Comparison of ENCODE assay signal across 26 mouse cellular contexts in genomic region chr4:33110845-33111244, GRCm38 (mm10). TPM values are rescaled to one million over a fixed set of nuclear protein-coding genes. Genes with fewer than 3 reads are reported as not detected.
DNase-seq lines count a peak whose midpoint lies in the region; ATAC-seq and TF ChIP-seq lines count a peak whose summit lies in the region.
"Had no signal": no experiment of that assay in that cellular context is flagged by ENCODE, and none has a peak within 500 bp of the region (broad histone marks: within the 10 kb centered on the region; RNA-seq: fewer than 3 reads in every experiment).

No protein-coding gene starts in this region.

- H3K4me3 ChIP-seq in small intestine, adult 2 months (ENCODE audit: low read depth, low read length), result no peak overlapping the region
- no peak overlapping the region for H3K4me3 ChIP-seq in kidney, embryonic 15.5 days (replicated peaks)
- H3K4me3 ChIP-seq in midbrain, embryonic 15.5 days, result no peak overlapping the region
- H3K4me3 ChIP-seq: embryonic facial prominence, embryonic 10.5 days; limb, embryonic 13.5 days; megakaryocyte, embryonic 14.5 days; neural tube, embryonic 12.5 days had no signal

- TF ChIP-seq CTCF in small intestine, adult 2 months (IDR thresholded peaks at IDR 0.05; ENCODE audit: extremely low read depth, insufficient read length, insufficient replicate concordance, low read depth, low read length), result no peak

- no peak for TF ChIP-seq POLR2A in small intestine, adult 2 months (IDR thresholded peaks at IDR 0.05; ENCODE audit: low read depth, low read length)

- no peaks in the 10 kb centered on the region for H3K27me3 ChIP-seq in small intestine, adult 2 months (ENCODE audit: control insufficient read depth, insufficient read depth, low read length)
- H3K27me3 ChIP-seq in kidney, embryonic 15.5 days, result no peaks in the 10 kb centered on the region
- H3K27me3 ChIP-seq in midbrain, embryonic 15.5 days (replicated peaks), result no peaks in the 10 kb centered on the region
- H3K27me3 ChIP-seq: limb, embryonic 13.5 days; neural tube, embryonic 12.5 days had no signal

- peak; percentile 45 for ATAC-seq in granulocyte monocyte progenitor cell, adult 5-6 weeks (replicated peaks; ENCODE audit: poor library complexity, severe bottlenecking)
- ATAC-seq in kidney, embryonic 15.5 days (replicated peaks; ENCODE audit: low FRiP score), result no peak
- ATAC-seq in midbrain, embryonic 15.5 days (replicated peaks), result no peak
- ATAC-seq: intestine, embryonic 16.5 days had no signal

- 77% methylated on average over 7 of the region's 7 CpGs for WGBS in small intestine, adult 2 months
- 84% methylated on average over 7 of the region's 7 CpGs for WGBS in kidney, embryonic 15.5 days
- 88% methylated on average over 7 of the region's 7 CpGs for WGBS in midbrain, embryonic 15.5 days

- peak; percentile 62 to 69 for DNase-seq in B cell, adult 2 months
- DNase-seq in thymus, postnatal 10 days (ENCODE audit: low spot score in 2 of 2), result peak; percentile 14 to 21
- DNase-seq in heart, postnatal 4 days, result no peak
- DNase-seq: adrenal gland, postnatal 25 days; cerebellum, adult 8-10 months; heart, postnatal 14 days; right cerebral cortex, adult 18-20 months had no signal

- no peaks in the 10 kb centered on the region for H3K9me3 ChIP-seq in kidney, embryonic 15.5 days (replicated peaks)
- no peaks in the 10 kb centered on the region for H3K9me3 ChIP-seq in midbrain, embryonic 15.5 days
- H3K9me3 ChIP-seq: embryonic facial prominence, embryonic 10.5 days had no signal

- H3K36me3 ChIP-seq in small intestine, adult 2 months (ENCODE audit: control insufficient read depth, insufficient read depth, low read length), result no peaks in the 10 kb centered on the region
- H3K36me3 ChIP-seq in kidney, embryonic 15.5 days, result no peaks in the 10 kb centered on the region
- H3K36me3 ChIP-seq in midbrain, embryonic 15.5 days (replicated peaks), result no peaks in the 10 kb centered on the region
- H3K36me3 ChIP-seq: embryonic facial prominence, embryonic 10.5 days; limb, embryonic 13.5 days; neural tube, embryonic 12.5 days had no signal

- no peak overlapping the region for H3K9ac ChIP-seq in kidney, embryonic 15.5 days
- no peak overlapping the region for H3K9ac ChIP-seq in midbrain, embryonic 15.5 days
- H3K9ac ChIP-seq: hindbrain, embryonic 14.5 days; limb, embryonic 13.5 days; liver, embryonic 14.5 days; neural tube, embryonic 12.5 days had no signal

- no peak overlapping the region for H3K4me2 ChIP-seq in kidney, embryonic 15.5 days
- H3K4me2 ChIP-seq in midbrain, embryonic 15.5 days, result no peak overlapping the region
- H3K4me2 ChIP-seq: hindbrain, embryonic 14.5 days; limb, embryonic 13.5 days; neural tube, embryonic 12.5 days had no signal

- H3K27ac ChIP-seq in small intestine, adult 2 months (ENCODE audit: insufficient read depth, low read depth, low read length), result peak overlapping the region; percentile 69
- no peak overlapping the region for H3K27ac ChIP-seq in kidney, embryonic 15.5 days
- H3K27ac ChIP-seq in midbrain, embryonic 15.5 days, result no peak overlapping the region
- H3K27ac ChIP-seq: embryonic facial prominence, embryonic 10.5 days; hindbrain, embryonic 14.5 days; kidney, postnatal 0 days; limb, embryonic 13.5 days; liver, embryonic 14.5 days; neural tube, embryonic 12.5 days had no signal

- no peaks in the 10 kb centered on the region for H3K4me1 ChIP-seq in small intestine, adult 2 months (ENCODE audit: control insufficient read depth, insufficient read depth, insufficient read length, low read length)
- no peaks in the 10 kb centered on the region for H3K4me1 ChIP-seq in kidney, embryonic 15.5 days
- H3K4me1 ChIP-seq in midbrain, embryonic 15.5 days, result no peaks in the 10 kb centered on the region
- H3K4me1 ChIP-seq: embryonic facial prominence, embryonic 10.5 days; limb, embryonic 13.5 days; neural tube, embryonic 12.5 days had no signal

RNA-seq across cellular contexts. Expression of gene Gabrr1, which starts 21.5 kb away (rescaled TPM):
- not detected in 2 replicates for total RNA-seq in granulocyte monocyte progenitor cell, adult 5-6 weeks (2014; fragmentation: Nextera tagmentation)
- total RNA-seq in granulocyte monocyte progenitor cell, adult 5-6 weeks (2017), result not detected in 2 replicates
- polyA plus RNA-seq in small intestine, adult 2 months (2012; rRNA removed), result 0.22 TPM in 1 of 2 replicates, not detected in the other
- under 1 TPM; 0.41 TPM for total RNA-seq in heart, postnatal 4 days (2021)
- 0.06 TPM in 1 of 2 replicates, not detected in the other for polyA plus RNA-seq in kidney, embryonic 15.5 days (2015; fragmentation: Nextera tagmentation; extraction: Ambion mirVana)
- polyA plus RNA-seq in midbrain, embryonic 15.5 days (2015; fragmentation: Nextera tagmentation; extraction: Ambion mirVana), result 0.79 and 1.1 TPM in 2 replicates
- total RNA-seq: adrenal gland, postnatal 25 days; common myeloid progenitor, adult 5-6 weeks had no signal
- polyA plus RNA-seq: embryonic facial prominence, embryonic 10.5 days; forebrain, embryonic 11.5 days; heart, embryonic 11.5 days; intestine, embryonic 16.5 days; kidney, postnatal 0 days; limb, embryonic 13.5 days; lung, embryonic 16.5 days; neural tube, embryonic 12.5 days had no signal

RNA-seq across cellular contexts. Expression of gene Gabrr2, which starts 48.0 kb away (rescaled TPM):
- not detected in 2 replicates for total RNA-seq in granulocyte monocyte progenitor cell, adult 5-6 weeks (2014; fragmentation: Nextera tagmentation)
- not detected in 2 replicates for total RNA-seq in granulocyte monocyte progenitor cell, adult 5-6 weeks (2017)
- polyA plus RNA-seq in small intestine, adult 2 months (2012; rRNA removed), result 0.18 and 1.5 TPM in 2 replicates
- not detected for total RNA-seq in heart, postnatal 4 days (2021)
- 0.36 TPM in 1 of 2 replicates, not detected in the other for polyA plus RNA-seq in kidney, embryonic 15.5 days (2015; fragmentation: Nextera tagmentation; extraction: Ambion mirVana)
- polyA plus RNA-seq in midbrain, embryonic 15.5 days (2015; fragmentation: Nextera tagmentation; extraction: Ambion mirVana), result 0.72 and 1.1 TPM in 2 replicates
- total RNA-seq: common myeloid progenitor, adult 5-6 weeks; ES-E14; layer of hippocampus, postnatal 14 days; midbrain, postnatal 0 days had no signal
- polyA plus RNA-seq: embryonic facial prominence, embryonic 10.5 days; kidney, postnatal 0 days had no signal
